ENCODE assay signal across 8 mouse cellular contexts in the genomic region with DNA sequence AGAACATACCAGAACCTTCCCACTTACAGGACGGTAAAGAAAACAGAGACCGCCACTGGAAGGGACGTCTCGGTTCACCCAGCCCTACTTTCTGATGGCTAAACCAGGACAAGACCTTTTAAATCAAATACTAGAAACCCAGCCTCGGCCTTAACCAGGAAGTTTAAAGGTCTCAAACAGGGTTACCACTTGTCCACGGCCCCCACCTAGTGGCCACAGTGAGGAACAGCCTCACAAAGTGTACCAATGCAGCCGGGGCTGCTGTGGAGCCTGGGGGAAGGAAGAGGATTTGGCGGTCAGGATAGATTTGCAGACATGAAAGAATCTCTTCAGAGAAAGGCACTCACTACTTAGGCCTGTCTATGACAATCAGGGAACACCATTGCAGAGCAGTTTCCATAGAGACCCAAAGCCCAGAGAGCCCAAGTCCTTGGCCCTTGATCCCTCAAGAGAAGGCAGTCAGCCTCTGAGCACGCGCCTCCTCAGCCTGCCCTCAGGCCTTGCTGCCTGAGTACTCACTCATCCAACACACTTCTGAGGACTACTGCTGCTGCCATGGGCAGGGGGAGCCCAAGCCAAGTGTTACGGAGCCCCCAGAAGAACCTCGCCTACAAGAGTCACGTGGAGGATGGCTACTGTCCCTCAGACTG. TPM values are rescaled to one million over a fixed set of nuclear protein-coding genes. Genes with fewer than 3 reads are reported as not detected.
DNase-seq lines count a peak whose midpoint lies in the region; ATAC-seq and TF ChIP-seq lines count a peak whose summit lies in the region.

No protein-coding gene starts in this region.

- no peak for TF ChIP-seq EP300 in heart, postnatal 0 days (IDR thresholded peaks at IDR 0.05; ENCODE audit: low read depth)

- H3K27me3 ChIP-seq in heart, postnatal 0 days (ENCODE audit: control insufficient read depth, insufficient read depth, low read length): no peaks in the 10 kb centered on the region

- H3K36me3 ChIP-seq in heart, postnatal 0 days (replicated peaks; ENCODE audit: control insufficient read depth, insufficient read depth, low read length): peaks cover 67% of the 10 kb centered on the region

- H3K27ac ChIP-seq in heart, postnatal 0 days (ENCODE audit: low read depth): no peak overlapping the region

- H3K4me1 ChIP-seq in heart, postnatal 0 days (ENCODE audit: control insufficient read depth, insufficient read depth): no peaks in the 10 kb centered on the region

- peak; percentile 93 for TF ChIP-seq CTCF in heart, postnatal 0 days (IDR thresholded peaks at IDR 0.05; ENCODE audit: low read depth)

- H3K4me2 ChIP-seq in heart, postnatal 0 days (ENCODE audit: low read depth, low read length): no peak overlapping the region

- peak; percentile 81 for DNase-seq in CD4-positive helper T cell, adult 2 months (ENCODE audit: low read depth, low spot score)
- DNase-seq in R1 (ENCODE audit: low read depth, low spot score): peak; percentile 84
- DNase-seq in heart, postnatal 0 days (ENCODE audit: low spot score): peak; percentile 76
- DNase-seq in kidney, postnatal 4 days: peak; percentile 78 to 83
- DNase-seq in right cerebral cortex, adult 2 months (ENCODE audit: low spot score in 2 of 2): peak; percentile 50 to 65
- DNase-seq in yolk sac, embryonic 10.5 days (ENCODE audit: low spot score): peak; percentile 76

- 63% methylated on average over 13 of the region's 13 CpGs for WGBS in heart, postnatal 0 days

- H3K9me3 ChIP-seq in heart, postnatal 0 days (replicated peaks; ENCODE audit: control insufficient read depth, low read length): no peaks in the 10 kb centered on the region

- H3K9ac ChIP-seq in heart, postnatal 0 days (replicated peaks; ENCODE audit: low read depth, low read length): no peak overlapping the region

- ATAC-seq in common myeloid progenitor, adult 5-6 weeks (replicated peaks; ENCODE audit: low read depth, poor library complexity, severe bottlenecking): peak; percentile 90
- ATAC-seq in heart, postnatal 0 days (ENCODE audit: insufficient read depth, low read depth): 0 out of 2 replicates have a peak, but pooled peaks have one; percentile 45
- ATAC-seq in megakaryocyte, adult 5-6 weeks (ENCODE audit: poor library complexity, severe bottlenecking): peak; percentile 91

- no peak overlapping the region for H3K4me3 ChIP-seq in heart, postnatal 0 days (ENCODE audit: low read depth, low read length)

RNA-seq across cellular contexts. Expression of a gene that starts 15.4 kb away (rescaled TPM):
- 369 and 397 TPM in 2 replicates for total RNA-seq in common myeloid progenitor, adult 5-6 weeks (2017)
- total RNA-seq in heart, postnatal 0 days (2014; rRNA removed; ENCODE audit: low replicate concordance): 120 and 152 TPM in 2 replicates
- polyA plus RNA-seq in heart, postnatal 0 days (2015; fragmentation: Nextera tagmentation; extraction: Ambion mirVana): 322 and 333 TPM in 2 replicates
- 118 and 123 TPM in 2 replicates for total RNA-seq in megakaryocyte, adult 5-6 weeks (2015)
- 153 and 156 TPM in 2 replicates for total RNA-seq in megakaryocyte, adult 5-6 weeks (2017)

RNA-seq across cellular contexts. Expression of a gene that starts 15.5 kb away (rescaled TPM):
- total RNA-seq in common myeloid progenitor, adult 5-6 weeks (2017): not detected in 2 replicates
- 2.0 and 3.5 TPM in 2 replicates for total RNA-seq in heart, postnatal 0 days (2014; rRNA removed; ENCODE audit: low replicate concordance)
- 0.36 and 0.53 TPM in 2 replicates for polyA plus RNA-seq in heart, postnatal 0 days (2015; fragmentation: Nextera tagmentation; extraction: Ambion mirVana)
- 0.11 and 2.2 TPM in 2 replicates for total RNA-seq in megakaryocyte, adult 5-6 weeks (2015)
- 0.26 and 0.81 TPM in 2 replicates for total RNA-seq in megakaryocyte, adult 5-6 weeks (2017)

RNA-seq across cellular contexts. Expression of a gene that starts 45.1 kb away (rescaled TPM):
- total RNA-seq in common myeloid progenitor, adult 5-6 weeks (2017): 0.05 and 0.59 TPM in 2 replicates
- total RNA-seq in heart, postnatal 0 days (2014; rRNA removed; ENCODE audit: low replicate concordance): 16.0 and 33.7 TPM in 2 replicates
- polyA plus RNA-seq in heart, postnatal 0 days (2015; fragmentation: Nextera tagmentation; extraction: Ambion mirVana): 7.4 and 7.9 TPM in 2 replicates
- 1.8 and 3.7 TPM in 2 replicates for total RNA-seq in megakaryocyte, adult 5-6 weeks (2015)
- total RNA-seq in megakaryocyte, adult 5-6 weeks (2017): 2.3 and 3.4 TPM in 2 replicates
